Mouse (Mus musculus) heart, postnatal 0 days (tissue): ENCODE results near the gene Pdzrn4. TPM values are rescaled to one million over a fixed set of nuclear protein-coding genes. Genes with fewer than 3 reads are reported as not detected.

ENCODE experiments used
- ATAC-seq: fragments of 200-750 bp; cut with Nextera tagmentation; 2 replicates; pipeline ENCODE4 v1.8.0; 2017; ENCODE audit warnings: low read depth, moderate number of reproducible peaks, moderate library complexity; ENCODE audit not compliant: insufficient read depth
- DNase-seq: peaks from one replicate; pipeline ENCODE4 v3.0.0-alpha.2; 2016; ENCODE audit warnings: low spot score
- H3K27ac ChIP-seq: fragments of 300-500 bp; sonication (generic); 2 replicates; pipeline ENCODE4 v1.5.1; 2014; ENCODE audit warnings: low read depth, mild to moderate bottlenecking
- H3K27me3 ChIP-seq: fragments of 300-500 bp; sonication (generic); 2 replicates; pipeline ENCODE4 v1.6.1; 2014; ENCODE audit warnings: low read length, mixed read lengths; ENCODE audit not compliant: control insufficient read depth, insufficient read depth
- H3K36me3 ChIP-seq: fragments of 300-500 bp; sonication (generic); replicated peaks from 2 replicates; pipeline ENCODE4 v1.6.1; 2014; ENCODE audit warnings: low read length, mixed read lengths; ENCODE audit not compliant: control insufficient read depth, insufficient read depth
- H3K4me1 ChIP-seq: fragments of 300-500 bp; sonication (generic); 2 replicates; pipeline ENCODE4 v1.6.1; 2014; ENCODE audit warnings: antibody characterized with exemption; ENCODE audit not compliant: control insufficient read depth, insufficient read depth
- H3K4me2 ChIP-seq: fragments of 300-500 bp; sonication (generic); 2 replicates; pipeline ENCODE4 v1.6.1; 2014; ENCODE audit warnings: low read depth, mild to moderate bottlenecking, low read length, moderate library complexity
- H3K4me3 ChIP-seq: fragments of 300-500 bp; sonication (generic); 2 replicates; pipeline ENCODE4 v1.5.1; 2014; ENCODE audit warnings: low read depth, low read length
- H3K9ac ChIP-seq: fragments of 300-500 bp; sonication (generic); replicated peaks from 2 replicates; pipeline ENCODE4 v1.6.1; 2014; ENCODE audit warnings: low read depth, low read length, mixed read lengths
- H3K9me3 ChIP-seq: fragments of 300-500 bp; sonication (generic); replicated peaks from 2 replicates; pipeline ENCODE4 v1.6.1; 2016; ENCODE audit warnings: low read length; ENCODE audit not compliant: control insufficient read depth
- CTCF ChIP-seq: IDR thresholded peaks from 2 replicates; pipeline ENCODE4 v1.5.1; 2016; ENCODE audit warnings: antibody characterized with exemption, control low read depth, low read depth
- EP300 ChIP-seq: IDR thresholded peaks from 2 replicates; pipeline ENCODE4 v1.6.1; 2016; ENCODE audit warnings: antibody characterized with exemption, low read depth
- WGBS: fragments of 180-500 bp; shearing (Covaris S2); extraction: QIAGEN DNeasy Blood & Tissue Kit; methylation state at CpG from one replicate; pipeline ENCODE4 v1.1.7; 2014; 5-methylcytosine and 5-hydroxymethylcytosine counted together
- polyA plus RNA-seq: library from polyadenylated mRNA; unstranded; fragments of >200 nt; fragmentation: Nextera tagmentation; extraction: Ambion mirVana; gene quantifications from 2 replicates; pipeline ENCODE4 v1.2.1, GENCODE M21; 2015
- total RNA-seq: library from RNA; depleted of rRNA; stranded (reverse); fragments of >200 nt; gene quantifications from 2 replicates; pipeline ENCODE4 v1.2.3, GENCODE M21; 2014; ENCODE audit warnings: low replicate concordance

Pdzrn4 gene
- total and polyA plus RNA-seq, 2 experiments from 2014 or later, result 0.46 to 3.1 TPM

DNA sequence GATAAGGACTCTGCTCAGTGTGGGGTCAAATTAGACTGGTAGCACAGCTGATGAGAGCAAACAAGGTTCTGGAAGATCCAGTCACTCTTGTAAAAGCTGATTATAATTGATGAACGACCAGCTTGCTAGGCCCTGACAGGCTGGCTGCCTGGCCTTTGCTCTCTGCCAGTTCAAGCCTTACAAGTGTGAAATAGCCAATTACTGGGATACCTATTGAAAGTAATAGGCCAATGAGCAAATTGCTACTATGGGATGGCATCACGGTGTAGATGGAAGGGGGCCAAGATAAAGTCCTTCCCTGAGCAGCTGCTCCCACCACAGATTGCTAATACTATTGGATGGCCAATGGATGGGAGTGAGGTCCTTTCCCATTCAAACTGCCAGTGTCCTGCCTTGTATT is 128.2 kb downstream of the Pdzrn4 start:
- Histone ChIP-seq H3K4me2 (no peak overlapping the region), H3K4me1 (no peaks in the 10 kb centered on the region), H3K9ac (no peak overlapping the region), H3K9me3 (0 out of 2 replicates have a peak, but pooled peaks cover 3% of the 10 kb centered on the region), H3K27ac (no peak overlapping the region), H3K27me3 (peaks cover 4% of the 10 kb centered on the region; the same call in 1 of the 2 replicates), H3K36me3 (no peaks in the 10 kb centered on the region), H3K4me3 (no peak overlapping the region)
- whole genome bisulfite sequencing, result 15% methylated on average over 2 of the region's 2 CpGs
- DNase-seq, result no peak
- ATAC-seq, result no peak
- TF ChIP-seq EP300 (no peak), CTCF (no peak)

- TF ChIP-seq CTCF, result no peak
- TF ChIP-seq EP300, result no peak
- Histone ChIP-seq H3K36me3 (no peaks in the 10 kb centered on the region), H3K9ac (no peak overlapping the region), H3K4me3 (no peak overlapping the region), H3K27me3 (peaks cover 4% of the 10 kb centered on the region; the same call in 1 of the 2 replicates), H3K4me1 (no peaks in the 10 kb centered on the region), H3K9me3 (0 out of 2 replicates have a peak, but pooled peaks cover 3% of the 10 kb centered on the region), H3K27ac (no peak overlapping the region), H3K4me2 (no peak overlapping the region)
- no peak for DNase-seq
- WGBS, result 80% methylated on average over 9 of the region's 9 CpGs
- ATAC-seq, result no peak
These were observed 128.7 kb downstream of the Pdzrn4 start for GRCm38 (mm10) chr15:92525416-92525815.

DNA sequence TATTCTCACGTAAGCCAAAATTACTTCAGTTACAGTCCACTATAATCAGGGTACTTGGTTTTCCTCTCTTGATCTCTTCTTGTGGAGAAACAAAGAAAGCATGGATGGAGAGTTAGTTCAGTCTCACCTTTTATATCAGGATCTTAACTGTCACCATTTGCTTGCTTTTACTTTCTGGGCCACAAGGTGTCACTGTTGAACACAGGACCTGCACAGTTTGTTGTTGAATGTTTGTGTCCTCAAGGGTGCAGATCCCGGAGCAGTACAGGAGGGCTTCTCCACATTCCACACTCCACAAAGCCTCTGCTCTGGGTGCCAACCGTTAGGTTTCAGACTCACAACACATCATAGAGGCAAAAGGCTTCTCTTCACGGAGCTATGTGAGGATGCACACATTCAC is 130.1 kb downstream of the Pdzrn4 start:
- Histone ChIP-seq H3K36me3 (no peaks in the 10 kb centered on the region), H3K4me1 (no peaks in the 10 kb centered on the region), H3K4me3 (no peak overlapping the region), H3K27ac (no peak overlapping the region), H3K9me3 (0 out of 2 replicates have a peak, but pooled peaks cover 3% of the 10 kb centered on the region), H3K4me2 (no peak overlapping the region), H3K27me3 (peaks cover 4% of the 10 kb centered on the region; the same call in 1 of the 2 replicates), H3K9ac (no peak overlapping the region)
- TF ChIP-seq EP300 (no peak), CTCF (peak; percentile 57)
- WGBS, result 69% methylated on average over 4 of the region's 4 CpGs
- ATAC-seq, result no peak
- DNase-seq, result no peak

DNA sequence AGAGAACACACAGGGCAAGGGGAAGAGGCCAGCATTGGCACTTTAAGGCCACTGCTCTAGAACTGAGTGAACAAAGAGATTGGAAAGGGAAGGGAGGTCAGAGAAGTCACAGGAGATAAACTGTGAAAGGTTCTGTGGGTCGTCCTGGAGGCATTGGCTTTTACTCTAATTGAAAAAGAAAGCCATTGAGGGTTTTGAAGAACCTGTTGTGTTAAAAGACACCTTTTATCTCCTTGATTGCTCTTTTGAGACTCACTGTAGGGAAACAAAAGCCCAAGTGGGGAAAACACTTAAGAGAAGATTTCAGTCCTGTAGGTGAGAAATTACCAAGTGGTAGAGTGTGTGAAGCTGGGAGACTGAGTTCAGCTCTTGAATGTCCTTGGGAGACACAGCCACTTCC is 146.6 kb downstream of the Pdzrn4 start:
- Histone ChIP-seq H3K4me2 (no peak overlapping the region), H3K9ac (no peak overlapping the region), H3K4me1 (no peaks in the 10 kb centered on the region), H3K4me3 (no peak overlapping the region), H3K27ac (no peak overlapping the region), H3K27me3 (no peaks in the 10 kb centered on the region), H3K36me3 (no peaks in the 10 kb centered on the region), H3K9me3 (no peaks in the 10 kb centered on the region)
- 25% methylated on average over 1 of the region's 1 CpGs for WGBS
- DNase-seq, result no peak
- no peak for ATAC-seq
- TF ChIP-seq EP300 (no peak), CTCF (no peak)

- Histone ChIP-seq H3K9me3 (no peaks in the 10 kb centered on the region), H3K4me1 (no peaks in the 10 kb centered on the region), H3K4me3 (no peak overlapping the region), H3K27ac (no peak overlapping the region), H3K27me3 (no peaks in the 10 kb centered on the region), H3K4me2 (no peak overlapping the region), H3K36me3 (no peaks in the 10 kb centered on the region), H3K9ac (no peak overlapping the region)
- DNase-seq, result no peak
- TF ChIP-seq CTCF (no peak), EP300 (no peak)
- WGBS, result 76% methylated on average over 9 of the region's 9 CpGs
- no peak for ATAC-seq
These were observed 150.7 kb downstream of the Pdzrn4 start for GRCm38 (mm10) chr15:92547294-92547911.
